Comparison of ENCODE assay signal across 25 mouse cellular contexts in genomic region chr5:89466275-89466674, GRCm38 (mm10). TPM values are rescaled to one million over a fixed set of nuclear protein-coding genes. Genes with fewer than 3 reads are reported as not detected.
DNase-seq lines count a peak whose midpoint lies in the region; ATAC-seq and TF ChIP-seq lines count a peak whose summit lies in the region.
"Had no signal": no experiment of that assay in that cellular context is flagged by ENCODE, and none has a peak within 500 bp of the region (broad histone marks: within the 10 kb centered on the region; RNA-seq: fewer than 3 reads in every experiment).

No protein-coding gene starts in this region.

- H3K79me2 ChIP-seq in liver, adult 2 months (ENCODE audit: control insufficient read depth, insufficient read depth, low read length) = no peaks in the 10 kb centered on the region; the same call in 1 of the 2 replicates

- DNase-seq in limb, embryonic 11.5 days (ENCODE audit: low spot score) = no peak
- no peak for DNase-seq in limb, embryonic 10.5 days (ENCODE audit: low spot score)
- peak; percentile 60 for DNase-seq in liver, adult 2 months (ENCODE audit: extremely low read depth, low read depth, low spot score)
- no peak for DNase-seq in liver, postnatal 0 days
- DNase-seq in liver, embryonic 11.5 days (ENCODE audit: low spot score) = no peak
- DNase-seq: adrenal gland, adult 2 months; adrenal gland, adult 8-10 months; adrenal gland, postnatal 10 days; adrenal gland, postnatal 14 days; adrenal gland, postnatal 25 days; adrenal gland, postnatal 36 days; B cell, adult 2 months; cerebellum, adult 11 months; cerebellum, adult 11-12 months had no signal

- H3K36me3 ChIP-seq in intestine, embryonic 16.5 days (ENCODE audit: control insufficient read depth, insufficient read depth, low read length) = no peaks in the 10 kb centered on the region
- no peaks in the 10 kb centered on the region for H3K36me3 ChIP-seq in intestine, postnatal 0 days (ENCODE audit: control insufficient read depth, insufficient read depth)
- no peaks in the 10 kb centered on the region for H3K36me3 ChIP-seq in limb, embryonic 11.5 days (ENCODE audit: control insufficient read depth, insufficient read depth, low read length)
- no peaks in the 10 kb centered on the region for H3K36me3 ChIP-seq in limb, embryonic 10.5 days
- H3K36me3 ChIP-seq in liver, adult 2 months (ENCODE audit: control insufficient read depth, insufficient read depth, low read length) = no peaks in the 10 kb centered on the region
- H3K36me3 ChIP-seq in liver, embryonic 12.5 days = no peaks in the 10 kb centered on the region
- no peaks in the 10 kb centered on the region for H3K36me3 ChIP-seq in liver, postnatal 0 days (replicated peaks; ENCODE audit: insufficient read depth, low read length)
- no peaks in the 10 kb centered on the region for H3K36me3 ChIP-seq in liver, embryonic 11.5 days (ENCODE audit: control insufficient read depth, insufficient read depth, low read length)
- H3K36me3 ChIP-seq: G1E had no signal

- H3K27ac ChIP-seq in intestine, embryonic 16.5 days (ENCODE audit: low read length) = no peak overlapping the region
- H3K27ac ChIP-seq in intestine, postnatal 0 days (ENCODE audit: low read depth, low read length) = no peak overlapping the region
- H3K27ac ChIP-seq in limb, embryonic 11.5 days (replicated peaks; ENCODE audit: low read depth, low read length) = no peak overlapping the region
- H3K27ac ChIP-seq in limb, embryonic 10.5 days = no peak overlapping the region
- H3K27ac ChIP-seq in liver, adult 2 months (replicated peaks; ENCODE audit: insufficient read depth, low read depth, low read length) = peak overlapping the region; percentile 60
- H3K27ac ChIP-seq in liver, embryonic 12.5 days = no peak overlapping the region
- H3K27ac ChIP-seq in liver, postnatal 0 days (ENCODE audit: low read depth) = 0 out of 2 replicates have a peak overlapping the region, but pooled peaks have one; percentile 16
- H3K27ac ChIP-seq in liver, embryonic 11.5 days (ENCODE audit: low read depth, low read length) = no peak overlapping the region

- H3K4me3 ChIP-seq in intestine, embryonic 16.5 days (ENCODE audit: low read length) = no peak overlapping the region
- no peak overlapping the region for H3K4me3 ChIP-seq in intestine, postnatal 0 days (ENCODE audit: low read depth, low read length)
- H3K4me3 ChIP-seq in limb, embryonic 11.5 days (ENCODE audit: low read depth, low read length) = no peak overlapping the region
- no peak overlapping the region for H3K4me3 ChIP-seq in limb, embryonic 10.5 days
- no peak overlapping the region for H3K4me3 ChIP-seq in liver, adult 2 months (ENCODE audit: insufficient read depth, low read depth, low read length)
- no peak overlapping the region for H3K4me3 ChIP-seq in liver, embryonic 12.5 days
- no peak overlapping the region for H3K4me3 ChIP-seq in liver, postnatal 0 days (ENCODE audit: low read depth, low read length)
- H3K4me3 ChIP-seq in liver, embryonic 11.5 days (ENCODE audit: low read depth, low read length) = no peak overlapping the region

- no peak overlapping the region for H3K9ac ChIP-seq in intestine, embryonic 16.5 days (ENCODE audit: low read depth, low read length)
- no peak overlapping the region for H3K9ac ChIP-seq in intestine, postnatal 0 days (ENCODE audit: low read depth, low read length)
- no peak overlapping the region for H3K9ac ChIP-seq in limb, embryonic 11.5 days (ENCODE audit: low read length)
- no peak overlapping the region for H3K9ac ChIP-seq in liver, adult 2 months (ENCODE audit: low read depth, low read length)
- no peak overlapping the region for H3K9ac ChIP-seq in liver, embryonic 12.5 days
- no peak overlapping the region for H3K9ac ChIP-seq in liver, postnatal 0 days (replicated peaks)
- H3K9ac ChIP-seq in liver, embryonic 11.5 days (ENCODE audit: low read depth, low read length) = no peak overlapping the region

- no peak overlapping the region for H3K4me2 ChIP-seq in intestine, embryonic 16.5 days (ENCODE audit: low read depth, low read length)
- no peak overlapping the region for H3K4me2 ChIP-seq in intestine, postnatal 0 days (replicated peaks; ENCODE audit: low read depth)
- H3K4me2 ChIP-seq in limb, embryonic 11.5 days (ENCODE audit: low read depth, severe bottlenecking) = no peak overlapping the region
- no peak overlapping the region for H3K4me2 ChIP-seq in liver, embryonic 12.5 days
- no peak overlapping the region for H3K4me2 ChIP-seq in liver, postnatal 0 days (ENCODE audit: low read depth, low read length)
- no peak overlapping the region for H3K4me2 ChIP-seq in liver, embryonic 11.5 days

- H3K4me1 ChIP-seq in intestine, embryonic 16.5 days (ENCODE audit: control insufficient read depth, insufficient read depth, low read length) = no peaks in the 10 kb centered on the region
- H3K4me1 ChIP-seq in intestine, postnatal 0 days (replicated peaks; ENCODE audit: control insufficient read depth, insufficient read depth, low read length) = no peaks in the 10 kb centered on the region
- no peaks in the 10 kb centered on the region for H3K4me1 ChIP-seq in limb, embryonic 11.5 days (ENCODE audit: control insufficient read depth, insufficient read depth, low read length)
- H3K4me1 ChIP-seq in limb, embryonic 10.5 days = no peaks in the 10 kb centered on the region
- peaks cover 29% of the 10 kb centered on the region; the same call in 1 of the 2 replicates for H3K4me1 ChIP-seq in liver, adult 2 months (ENCODE audit: control insufficient read depth, insufficient read depth, low read length)
- no peaks in the 10 kb centered on the region for H3K4me1 ChIP-seq in liver, embryonic 12.5 days
- no peaks in the 10 kb centered on the region for H3K4me1 ChIP-seq in liver, postnatal 0 days (ENCODE audit: insufficient read depth)
- no peaks in the 10 kb centered on the region for H3K4me1 ChIP-seq in liver, embryonic 11.5 days (replicated peaks; ENCODE audit: control insufficient read depth, insufficient read depth, low read length)

- no peaks in the 10 kb centered on the region for H3K27me3 ChIP-seq in intestine, embryonic 16.5 days (replicated peaks; ENCODE audit: control insufficient read depth, insufficient read depth, low read length)
- no peaks in the 10 kb centered on the region for H3K27me3 ChIP-seq in intestine, postnatal 0 days (replicated peaks; ENCODE audit: control insufficient read depth, insufficient read depth, low read length)
- H3K27me3 ChIP-seq in limb, embryonic 11.5 days (ENCODE audit: control insufficient read depth, insufficient read depth, low read length) = no peaks in the 10 kb centered on the region
- no peaks in the 10 kb centered on the region for H3K27me3 ChIP-seq in limb, embryonic 10.5 days (ENCODE audit: low read depth, poor library complexity, severe bottlenecking)
- H3K27me3 ChIP-seq in liver, adult 2 months (ENCODE audit: control insufficient read depth, insufficient read depth, low read length) = no peaks in the 10 kb centered on the region
- no peaks in the 10 kb centered on the region for H3K27me3 ChIP-seq in liver, embryonic 12.5 days (replicated peaks)
- no peaks in the 10 kb centered on the region for H3K27me3 ChIP-seq in liver, postnatal 0 days (ENCODE audit: insufficient read depth, low read length)
- no peaks in the 10 kb centered on the region for H3K27me3 ChIP-seq in liver, embryonic 11.5 days (replicated peaks; ENCODE audit: control insufficient read depth, insufficient read depth, low read length)
- H3K27me3 ChIP-seq: CH12.LX, Patski had no signal

- no peak for TF ChIP-seq EP300 in liver, postnatal 0 days (IDR thresholded peaks at IDR 0.05; ENCODE audit: low read depth)

- peak; percentile 59 for ATAC-seq in intestine, embryonic 16.5 days
- ATAC-seq in intestine, postnatal 0 days = no peak
- peak; percentile 35; the same call in 1 of the 2 replicates for ATAC-seq in limb, embryonic 11.5 days (ENCODE audit: insufficient number of reproducible peaks, low FRiP score, low TSS enrichment, low read depth)
- ATAC-seq in liver, embryonic 12.5 days = no peak
- no peak for ATAC-seq in liver, postnatal 0 days
- no peak for ATAC-seq in liver, embryonic 11.5 days (replicated peaks; ENCODE audit: low FRiP score)
- ATAC-seq: activated CD4-positive, CD25-positive, alpha-beta regulatory T cell, adult 4 months; CD4-positive, CD25-positive, alpha-beta regulatory T cell, adult 4 months; Patski had no signal

- TF ChIP-seq CTCF in intestine, postnatal 0 days (IDR thresholded peaks at IDR 0.05; ENCODE audit: low read depth) = no peak
- TF ChIP-seq CTCF in liver, adult 2 months (IDR thresholded peaks at IDR 0.05; ENCODE audit: low read depth, low read length) = no peak
- no peak for TF ChIP-seq CTCF in liver, postnatal 0 days (IDR thresholded peaks at IDR 0.05; ENCODE audit: low read depth)

- no peaks in the 10 kb centered on the region for H3K9me3 ChIP-seq in intestine, embryonic 16.5 days (ENCODE audit: control insufficient read depth, low read length)
- H3K9me3 ChIP-seq in intestine, postnatal 0 days (ENCODE audit: control insufficient read depth) = no peaks in the 10 kb centered on the region
- H3K9me3 ChIP-seq in limb, embryonic 11.5 days (ENCODE audit: control insufficient read depth, low read length) = no peaks in the 10 kb centered on the region
- H3K9me3 ChIP-seq in limb, embryonic 10.5 days (replicated peaks) = no peaks in the 10 kb centered on the region
- no peaks in the 10 kb centered on the region for H3K9me3 ChIP-seq in liver, embryonic 12.5 days (replicated peaks)
- no peaks in the 10 kb centered on the region for H3K9me3 ChIP-seq in liver, postnatal 0 days (ENCODE audit: low read length)
- no peaks in the 10 kb centered on the region for H3K9me3 ChIP-seq in liver, embryonic 11.5 days (ENCODE audit: control insufficient read depth, low read length)

- no peak for TF ChIP-seq POLR2A in liver, adult 2 months (IDR thresholded peaks at IDR 0.05; ENCODE audit: extremely low read depth, insufficient read depth, low read length)

RNA-seq across cellular contexts. Expression of gene Gc, which starts 8.6 kb away (rescaled TPM):
- 24.4 and 30.7 TPM in 2 replicates for polyA plus RNA-seq in intestine, embryonic 16.5 days (2015; fragmentation: Nextera tagmentation; extraction: Ambion mirVana)
- 1.6 and 3.0 TPM in 2 replicates for polyA plus RNA-seq in intestine, postnatal 0 days (2015; fragmentation: Nextera tagmentation; extraction: Ambion mirVana)
- polyA plus RNA-seq in limb, embryonic 11.5 days (2014; fragmentation: Nextera tagmentation; extraction: Ambion mirVana) = not detected in 2 replicates
- polyA plus RNA-seq in limb, embryonic 10.5 days (2016; fragmentation: Nextera tagmentation; extraction: Ambion mirVana) = not detected in 2 replicates
- total RNA-seq in liver, adult 2 months (2014; rRNA removed) = 7,789 and 10,847 TPM in 2 replicates
- 2,360 and 2,648 TPM in 2 replicates for polyA plus RNA-seq in liver, adult 2 months (2012; rRNA removed)
- 33.7 and 47.2 TPM in 2 replicates for polyA plus RNA-seq in liver, embryonic 12.5 days (2016; fragmentation: Nextera tagmentation; extraction: Ambion mirVana)
- 2,757 and 2,761 TPM in 2 replicates for polyA plus RNA-seq in liver, postnatal 0 days (2015; fragmentation: Nextera tagmentation; extraction: Ambion mirVana)
- polyA plus RNA-seq in liver, embryonic 11.5 days (2014; fragmentation: Nextera tagmentation; extraction: Ambion mirVana) = 13.5 and 17.3 TPM in 2 replicates
- total RNA-seq: adrenal gland, postnatal 25 days; CH12.LX; ES-E14; G1E; MEL had no signal
- polyA plus RNA-seq: activated CD4-positive, CD25-positive, alpha-beta regulatory T cell, adult 4 months; C2C12; CD4-positive, CD25-positive, alpha-beta regulatory T cell, adult 4 months; G1E had no signal

Comparison
In these comparisons a context has a peak if more than half of its experiments do, and no peak if none do; other contexts are left out.
1. ATAC-seq: peak in intestine, embryonic 16.5 days (single experiment) and limb, embryonic 11.5 days (single experiment); none in intestine, postnatal 0 days (single experiment), liver, embryonic 12.5 days (single experiment), liver, postnatal 0 days (single experiment) and liver, embryonic 11.5 days (single experiment).
2. H3K27ac ChIP-seq: peak in liver, adult 2 months (single experiment) and liver, postnatal 0 days (single experiment); none in intestine, embryonic 16.5 days (single experiment), intestine, postnatal 0 days (single experiment), limb, embryonic 11.5 days (single experiment), limb, embryonic 10.5 days (single experiment), liver, embryonic 12.5 days (single experiment) and liver, embryonic 11.5 days (single experiment).
3. RNA of gene Gc, which starts 8.6 kb away (polyA plus RNA-seq): 2,757 to 2,761 TPM in liver, postnatal 0 days and 2,360 to 2,648 TPM in liver, adult 2 months; 33.7 to 47.2 TPM in liver, embryonic 12.5 days, 24.4 to 30.7 TPM in intestine, embryonic 16.5 days, 13.5 to 17.3 TPM in liver, embryonic 11.5 days, 1.6 to 3.0 TPM in intestine, postnatal 0 days, not detected in limb, embryonic 11.5 days and not detected in limb, embryonic 10.5 days; every median in the first group is over 10 times any median in the second.